Mouse (Mus musculus) thymus, adult 2 months (tissue): Measurements from ENCODE around the gene Syce2. TPM values are rescaled to one million over a fixed set of nuclear protein-coding genes. Genes with fewer than 3 reads are reported as not detected.

Experiments
- DNase-seq: peaks from one replicate; pipeline ENCODE4 v3.0.0; 2021
- H3K27ac ChIP-seq: fragments of 200-500 bp; 2 replicates; pipeline ENCODE4 v1.5.1; 2012; ENCODE audit warnings: low read length, control low read depth; ENCODE audit not compliant: control insufficient read depth, insufficient read depth
- H3K27me3 ChIP-seq: fragments of 200-500 bp; 2 replicates; pipeline ENCODE4 v1.6.1; 2012; ENCODE audit warnings: mild to moderate bottlenecking, low read length, moderate library complexity, mixed read lengths; ENCODE audit not compliant: control insufficient read depth, insufficient read depth
- H3K36me3 ChIP-seq: fragments of 200-500 bp; 2 replicates; pipeline ENCODE4 v1.6.1; 2012; ENCODE audit warnings: mild to moderate bottlenecking, low read length, moderate library complexity; ENCODE audit not compliant: control insufficient read depth, insufficient read depth
- H3K4me1 ChIP-seq: fragments of 200-500 bp; replicated peaks from 2 replicates; pipeline ENCODE4 v1.6.1; 2012; ENCODE audit warnings: low read length; ENCODE audit not compliant: control insufficient read depth, insufficient read depth
- H3K4me3 ChIP-seq: fragments of 200-500 bp; 2 replicates; pipeline ENCODE4 v1.5.1; 2012; ENCODE audit warnings: mild to moderate bottlenecking, low read length, control low read depth, moderate library complexity; ENCODE audit not compliant: control insufficient read depth, insufficient read depth
- CTCF ChIP-seq: fragments of 200-500 bp; IDR thresholded peaks from 2 replicates; pipeline ENCODE4 v1.5.1; 2012; ENCODE audit warnings: mild to moderate bottlenecking, control low read depth, low read length, moderate library complexity, borderline replicate concordance; ENCODE audit not compliant: control insufficient read depth, poor library complexity, insufficient read depth; ENCODE audit errors: extremely low read depth
- POLR2A ChIP-seq: fragments of 200-500 bp; IDR thresholded peaks from 2 replicates; pipeline ENCODE4 v1.6.1; 2012; ENCODE audit warnings: mild to moderate bottlenecking, low read length, control low read depth, moderate library complexity; ENCODE audit not compliant: control insufficient read depth, poor library complexity, insufficient read depth; ENCODE audit errors: extremely low read depth
- WGBS: fragments of 180-500 bp; shearing (Covaris S2); methylation state at CpG from one replicate; pipeline ENCODE4 v1.1.7; 2018; 5-methylcytosine and 5-hydroxymethylcytosine counted together
- polyA plus RNA-seq: library from polyadenylated mRNA; depleted of rRNA; stranded (reverse); fragments of >200 nt; gene quantifications from 2 replicates; pipeline ENCODE4 v1.2.3, GENCODE M21; 2012

Gene Syce2
- polyA plus RNA-seq, 1 experiment: 9.4 TPM

GRCm38 (mm10) chr8:84895963-84896362, 24.1 kb downstream of the Syce2 start:
- Histone ChIP-seq H3K36me3 (no peaks in the 10 kb centered on the region), H3K4me3 (no peak overlapping the region), H3K27me3 (no peaks in the 10 kb centered on the region), H3K27ac (no peak overlapping the region), H3K4me1 (peaks cover 13% of the 10 kb centered on the region)
- 87% methylated on average over 5 of the region's 5 CpGs for WGBS
- DNase-seq: no peak
- TF ChIP-seq CTCF (no peak), POLR2A (no peak)

DNA sequence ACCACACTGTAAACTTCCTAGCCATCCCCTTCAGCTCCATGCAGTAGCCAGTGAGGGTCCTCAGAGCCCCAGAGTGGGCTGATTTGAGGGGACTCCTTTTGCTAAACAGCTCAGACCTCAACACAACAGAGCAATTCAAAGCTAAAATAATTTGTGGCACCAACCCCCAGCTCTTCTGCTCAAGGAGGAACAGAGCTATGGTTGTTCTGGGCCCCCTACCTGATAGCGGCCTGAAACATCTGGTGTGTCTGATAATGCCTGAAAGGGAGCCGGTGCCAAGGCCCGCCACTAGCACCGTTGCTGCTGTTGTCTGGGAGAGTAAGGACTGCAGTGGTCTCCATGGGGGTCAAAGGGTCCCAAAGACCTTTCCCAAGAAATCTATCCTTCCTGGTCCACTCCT, 29.2 kb downstream of the Syce2 start:
- Histone ChIP-seq H3K27me3 (no peaks in the 10 kb centered on the region), H3K4me1 (peaks cover 15% of the 10 kb centered on the region), H3K36me3 (no peaks in the 10 kb centered on the region), H3K27ac (no peak overlapping the region), H3K4me3 (no peak overlapping the region)
- WGBS: 90% methylated on average over 4 of the region's 4 CpGs
- no peak for TF ChIP-seq POLR2A
- no peak for TF ChIP-seq CTCF
- DNase-seq: no peak

GRCm38 (mm10) chr8:84901752-84902151, 29.8 kb downstream of the Syce2 start, which contains the start of gene Klf1:
Gene Klf1, plus strand, starts transcription at chr8:84901928.
- WGBS: 85% methylated on average over 3 of the region's 3 CpGs

DNA sequence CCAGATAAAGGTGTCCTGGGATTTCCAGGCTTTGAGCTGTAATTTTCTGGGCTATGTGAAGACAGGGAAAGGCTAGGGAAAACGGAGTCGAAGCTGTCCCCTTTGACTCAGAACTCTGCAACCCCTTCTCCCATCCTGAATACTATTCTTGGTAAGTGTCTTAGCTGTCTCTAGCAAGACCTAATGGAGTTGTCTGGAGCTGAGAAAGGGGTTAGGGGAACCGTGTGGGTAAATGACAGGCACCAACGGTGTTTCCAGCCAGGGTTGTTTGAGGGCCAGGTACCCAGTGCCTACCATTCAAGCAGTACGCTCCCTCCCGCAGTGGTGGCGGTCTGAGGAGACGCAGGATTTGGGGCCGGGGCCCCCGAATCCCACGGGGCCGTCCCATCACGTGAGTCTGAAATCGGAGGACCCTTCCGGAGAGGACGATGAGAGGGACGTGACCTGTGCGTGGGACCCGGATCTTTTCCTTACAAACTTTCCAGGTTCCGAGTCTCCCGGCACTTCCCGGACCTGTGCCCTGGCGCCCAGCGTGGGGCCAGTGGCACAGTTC, 30.5 kb downstream of the Syce2 start:
- peaks cover 15% of the 10 kb centered on the region for H3K4me1 ChIP-seq
- no peak overlapping the region for H3K27ac ChIP-seq
- WGBS: 9% methylated on average over 24 of the region's 24 CpGs
- H3K36me3 ChIP-seq: no peaks in the 10 kb centered on the region
- TF ChIP-seq CTCF: no peak
- TF ChIP-seq POLR2A: peak; percentile 8; the same call in 1 of the 2 replicates
- H3K27me3 ChIP-seq: no peaks in the 10 kb centered on the region
- no peak for DNase-seq
- peak overlapping the region; percentile 57 for H3K4me3 ChIP-seq

More at GRCm38 (mm10) chr8:84901752-84902151, 29.8 kb downstream of the Syce2 start, which contains the start of gene Klf1:
- H3K27me3 ChIP-seq: no peaks in the 10 kb centered on the region
- no peak within 1 kb of the TSS for H3K27ac ChIP-seq
- H3K4me3 ChIP-seq: peak within 1 kb of the TSS; percentile 57
- peaks cover 15% of the 10 kb centered on the region for H3K4me1 ChIP-seq
- H3K36me3 ChIP-seq: no peaks in the 10 kb centered on the region
- TF ChIP-seq CTCF (no peak), POLR2A (no peak)
- no peak for DNase-seq

DNA sequence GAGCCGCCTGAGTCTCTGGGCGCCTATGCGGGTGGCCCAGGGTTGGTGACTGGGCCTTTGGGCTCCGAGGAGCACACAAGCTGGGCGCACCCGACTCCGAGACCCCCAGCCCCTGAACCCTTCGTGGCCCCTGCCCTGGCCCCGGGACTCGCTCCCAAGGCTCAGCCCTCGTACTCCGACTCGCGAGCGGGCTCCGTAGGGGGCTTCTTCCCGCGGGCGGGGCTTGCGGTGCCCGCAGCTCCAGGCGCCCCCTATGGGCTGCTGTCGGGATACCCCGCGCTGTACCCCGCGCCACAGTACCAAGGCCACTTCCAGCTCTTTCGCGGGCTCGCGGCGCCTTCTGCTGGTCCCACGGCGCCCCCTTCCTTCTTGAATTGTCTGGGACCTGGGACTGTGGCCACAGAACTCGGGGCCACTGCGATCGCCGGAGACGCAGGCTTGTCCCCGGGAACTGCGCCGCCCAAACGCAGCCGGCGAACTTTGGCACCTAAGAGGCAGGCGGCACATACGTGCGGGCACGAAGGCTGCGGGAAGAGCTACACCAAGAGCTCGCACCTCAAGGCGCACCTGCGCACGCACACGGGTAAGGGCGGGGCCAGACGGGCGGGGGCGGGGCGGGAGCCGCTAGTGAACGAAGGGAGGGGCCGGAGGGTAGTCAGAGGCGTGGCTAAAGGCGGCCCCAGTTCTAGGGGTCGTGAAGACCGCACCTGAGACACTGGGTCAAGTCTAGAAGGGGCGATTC, 31.2 kb downstream of the Syce2 start:
- TF ChIP-seq CTCF (peak; percentile 98), POLR2A (0 out of 2 replicates have a peak, but pooled peaks have one; percentile 12)
- H3K4me1 ChIP-seq: peaks cover 15% of the 10 kb centered on the region
- peak; percentile 96 for DNase-seq
- peak overlapping the region; percentile 57 for H3K4me3 ChIP-seq
- H3K27me3 ChIP-seq: no peaks in the 10 kb centered on the region
- WGBS: under 1% methylated on average over 68 of the region's 68 CpGs
- H3K36me3 ChIP-seq: no peaks in the 10 kb centered on the region
- no peak overlapping the region for H3K27ac ChIP-seq

DNA sequence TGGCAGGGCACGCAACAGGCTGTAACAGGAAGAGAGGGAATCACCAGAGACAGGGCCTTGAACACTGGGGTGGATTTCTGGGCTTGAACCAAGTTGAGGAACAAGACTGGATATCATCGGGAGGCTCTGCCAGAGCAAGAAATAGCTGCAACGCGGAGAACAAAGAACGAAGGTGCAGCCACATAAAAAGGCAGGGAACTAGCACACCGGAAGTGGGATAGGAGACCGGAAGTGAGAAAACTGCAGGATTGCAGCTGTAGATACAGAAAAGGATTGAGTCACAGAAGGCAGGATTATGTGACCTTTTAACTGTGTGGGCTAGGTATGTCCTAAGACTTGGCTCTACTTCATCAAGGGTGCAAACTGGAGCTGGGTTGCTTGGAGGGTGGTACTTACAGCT, 32.4 kb downstream of the Syce2 start:
- Histone ChIP-seq H3K36me3 (no peaks in the 10 kb centered on the region), H3K27me3 (no peaks in the 10 kb centered on the region), H3K4me1 (peaks cover 23% of the 10 kb centered on the region), H3K4me3 (no peak overlapping the region), H3K27ac (no peak overlapping the region)
- 69% methylated on average over 7 of the region's 7 CpGs for WGBS
- no peak for DNase-seq
- TF ChIP-seq POLR2A: no peak
- no peak for TF ChIP-seq CTCF
